Mouse (Mus musculus) lung, embryonic 14.5 days (tissue): ENCODE measurements around the gene Cmip. TPM values are rescaled to one million over a fixed set of nuclear protein-coding genes. Genes with fewer than 3 reads are reported as not detected.

Experiments
- ATAC-seq: fragments of 200-750 bp; cut with Nextera tagmentation; 2 replicates; pipeline ENCODE4 v1.8.0; 2017; ENCODE audit warnings: mild to moderate bottlenecking, moderate TSS enrichment, moderate library complexity; ENCODE audit not compliant: insufficient read depth
- DNase-seq: peaks from one replicate; pipeline ENCODE4 v3.0.0-alpha.2; 2015
- H3K27ac ChIP-seq: fragments of 300-500 bp; sonication (generic); 2 replicates; pipeline ENCODE4 v1.5.1; 2014; ENCODE audit warnings: low read depth, mild to moderate bottlenecking, moderate library complexity
- H3K27me3 ChIP-seq: fragments of 300-500 bp; sonication (generic); 2 replicates; pipeline ENCODE4 v1.6.1; 2014; ENCODE audit warnings: low read length, control low read depth; ENCODE audit not compliant: insufficient read depth
- H3K36me3 ChIP-seq: fragments of 300-500 bp; sonication (generic); 2 replicates; pipeline ENCODE4 v1.6.1; 2014; ENCODE audit warnings: control low read depth; ENCODE audit not compliant: insufficient read depth
- H3K4me1 ChIP-seq: fragments of 300-500 bp; sonication (generic); 2 replicates; pipeline ENCODE4 v1.6.1; 2014; ENCODE audit warnings: antibody characterized with exemption, control low read depth; ENCODE audit not compliant: insufficient read depth
- H3K4me2 ChIP-seq: fragments of 300-500 bp; sonication (generic); 2 replicates; pipeline ENCODE4 v1.6.1; 2014; ENCODE audit warnings: mild to moderate bottlenecking
- H3K4me3 ChIP-seq: fragments of 300-500 bp; sonication (generic); 2 replicates; pipeline ENCODE4 v1.5.1; 2014; ENCODE audit warnings: low read depth, low read length
- H3K9ac ChIP-seq: fragments of 300-500 bp; sonication (generic); 2 replicates; pipeline ENCODE4 v1.6.1; 2014
- H3K9me3 ChIP-seq: fragments of 300-500 bp; sonication (generic); 2 replicates; pipeline ENCODE4 v1.6.1; 2016; ENCODE audit warnings: low read depth, low read length, control low read depth
- CTCF ChIP-seq: IDR thresholded peaks from 2 replicates; pipeline ENCODE4 v1.5.1; 2016; ENCODE audit warnings: antibody characterized with exemption, low read depth
- WGBS: fragments of 180-500 bp; shearing (Covaris S2); extraction: QIAGEN DNeasy Blood & Tissue Kit; methylation state at CpG from one replicate; pipeline ENCODE4 v1.1.7; 2014; 5-methylcytosine and 5-hydroxymethylcytosine counted together
- polyA plus RNA-seq: library from polyadenylated mRNA; unstranded; fragments of >200 nt; fragmentation: Nextera tagmentation; extraction: Ambion mirVana; gene quantifications from 2 replicates; pipeline ENCODE4 v1.2.1, GENCODE M21; 2014

Gene Cmip
- polyA plus RNA-seq, 1 experiment from 2014 or later = 26.5 TPM

DNA sequence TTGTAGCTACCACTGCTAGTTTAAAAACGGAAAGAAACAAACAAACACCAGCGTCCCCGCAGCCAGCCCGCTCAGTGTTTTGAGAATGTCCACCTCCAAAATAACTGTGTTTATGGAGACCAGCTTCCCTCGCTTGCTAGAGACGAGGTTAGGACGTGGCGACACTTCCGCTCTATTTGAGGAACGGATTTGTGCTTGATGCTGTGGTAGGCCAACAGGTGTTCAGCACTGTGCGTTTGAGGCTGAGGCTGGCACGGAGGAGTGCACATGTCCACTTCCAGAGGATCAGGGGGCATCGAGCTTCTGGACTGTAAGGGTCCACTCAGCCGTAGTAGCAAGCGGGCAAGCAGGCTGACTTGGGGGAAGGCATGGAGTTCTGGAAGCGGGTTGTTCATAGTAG is 58.9 kb downstream of the Cmip start:
- no peak overlapping the region for H3K4me3 ChIP-seq
- H3K9ac ChIP-seq = no peak overlapping the region
- DNase-seq = no peak
- no peaks in the 10 kb centered on the region for H3K27me3 ChIP-seq
- no peak for ATAC-seq
- H3K36me3 ChIP-seq = no peaks in the 10 kb centered on the region
- WGBS = 77% methylated on average over 16 of the region's 16 CpGs
- H3K27ac ChIP-seq = no peak overlapping the region
- no peak for TF ChIP-seq CTCF
- H3K4me1 ChIP-seq = peaks cover 17% of the 10 kb centered on the region
- H3K4me2 ChIP-seq = no peak overlapping the region
- H3K9me3 ChIP-seq = no peaks in the 10 kb centered on the region

DNA sequence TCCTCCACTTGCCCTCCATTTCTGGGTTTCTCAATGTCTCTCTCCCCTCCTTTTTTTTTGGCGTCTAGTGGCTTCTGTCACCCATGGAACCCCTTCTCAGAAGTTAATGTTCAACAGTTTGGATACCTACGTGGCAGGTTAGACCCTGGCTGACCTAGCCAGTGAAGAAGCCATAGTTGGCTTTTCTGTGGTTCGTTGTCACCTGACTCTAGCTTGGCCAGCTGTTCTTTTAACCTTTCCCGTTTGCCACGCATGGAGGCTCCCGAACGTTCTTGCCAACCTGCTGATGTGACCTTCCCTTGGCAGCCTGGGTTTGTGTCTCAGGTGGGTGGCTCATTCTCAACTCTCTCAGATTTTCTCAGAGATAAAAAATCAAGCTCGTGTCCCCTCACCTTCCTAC is 60.6 kb downstream of the Cmip start:
- TF ChIP-seq CTCF = no peak
- DNase-seq = no peak
- H3K4me1 ChIP-seq = peaks cover 13% of the 10 kb centered on the region
- no peak overlapping the region for H3K9ac ChIP-seq
- no peaks in the 10 kb centered on the region for H3K36me3 ChIP-seq
- WGBS = 79% methylated on average over 8 of the region's 8 CpGs
- H3K27me3 ChIP-seq = no peaks in the 10 kb centered on the region
- H3K4me3 ChIP-seq = no peak overlapping the region
- no peaks in the 10 kb centered on the region for H3K9me3 ChIP-seq
- H3K27ac ChIP-seq = no peak overlapping the region
- ATAC-seq = no peak
- H3K4me2 ChIP-seq = no peak overlapping the region

DNA sequence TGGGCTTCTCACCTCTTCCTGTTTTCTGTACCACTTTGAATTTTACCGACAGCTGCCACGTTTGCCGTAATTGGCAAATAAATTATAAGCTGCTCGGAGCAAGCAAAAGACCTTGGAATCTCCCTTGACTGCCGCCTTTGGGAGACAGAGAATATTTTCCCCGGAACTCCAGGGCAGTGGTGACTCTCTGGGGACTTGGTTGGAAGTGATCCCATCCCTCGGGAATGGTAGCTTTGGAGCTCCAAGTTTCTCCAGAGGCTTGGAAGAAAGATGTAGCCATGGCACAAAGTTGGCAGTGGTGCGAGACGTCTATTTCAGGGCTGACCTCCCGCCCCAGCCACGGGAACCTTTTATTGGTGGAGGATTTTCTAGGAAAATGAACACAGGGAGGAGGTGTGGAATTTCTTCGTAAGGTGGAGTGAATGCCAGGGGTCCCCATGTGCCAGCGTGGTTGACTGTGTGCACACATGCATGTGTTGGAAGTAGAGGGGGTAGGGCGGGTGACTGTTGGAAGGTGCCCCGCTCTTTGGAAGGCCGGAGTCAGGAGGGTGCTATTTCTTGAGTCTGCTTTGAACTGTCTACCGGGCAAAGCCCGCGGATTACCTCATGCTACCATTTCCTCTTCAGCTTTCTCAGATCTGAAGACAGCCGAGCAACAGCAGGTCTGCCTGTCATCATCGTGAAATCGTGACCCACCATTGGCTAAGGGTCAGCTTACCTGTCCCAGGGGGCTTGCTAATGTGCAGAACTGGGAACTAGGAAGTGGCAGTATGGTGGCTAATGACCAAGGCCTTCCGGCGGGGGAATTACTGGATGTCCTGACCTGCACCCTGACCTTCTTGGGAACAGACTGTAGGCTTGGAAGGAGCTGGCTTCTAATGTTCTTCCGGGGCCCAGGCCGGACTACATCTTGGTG is 62.3 kb downstream of the Cmip start:
- Histone ChIP-seq H3K4me1 (peaks cover 8% of the 10 kb centered on the region), H3K4me2 (no peak overlapping the region), H3K9ac (no peak overlapping the region), H3K9me3 (no peaks in the 10 kb centered on the region), H3K4me3 (no peak overlapping the region), H3K27ac (no peak overlapping the region), H3K36me3 (no peaks in the 10 kb centered on the region), H3K27me3 (no peaks in the 10 kb centered on the region)
- TF ChIP-seq CTCF = no peak
- no peak for DNase-seq
- WGBS = 83% methylated on average over 26 of the region's 26 CpGs
- ATAC-seq = no peak

DNA sequence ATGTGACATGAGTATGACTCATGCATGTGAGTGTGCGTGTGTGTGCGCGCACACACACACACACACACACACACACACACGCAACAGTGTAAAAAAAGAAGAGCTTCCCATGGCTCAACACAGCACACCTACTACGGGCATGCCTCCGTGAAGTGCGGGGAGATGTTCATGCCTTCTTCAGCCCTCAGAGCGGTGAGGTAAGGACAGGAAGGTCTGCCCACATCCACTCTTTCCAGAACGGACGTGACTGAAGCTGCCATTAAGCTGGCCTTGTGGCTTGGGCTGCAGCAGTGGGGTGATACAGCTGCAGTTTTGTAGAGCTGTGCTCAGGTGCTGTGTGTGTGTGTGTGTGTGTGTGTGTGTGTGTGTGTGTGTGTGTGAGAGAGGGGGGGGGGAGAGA is 63.8 kb downstream of the Cmip start:
- DNase-seq (no peak), ATAC-seq (no peak)
- Histone ChIP-seq H3K4me1 (no peaks in the 10 kb centered on the region), H3K27ac (no peak overlapping the region), H3K4me3 (no peak overlapping the region), H3K27me3 (no peaks in the 10 kb centered on the region), H3K9ac (no peak overlapping the region), H3K4me2 (no peak overlapping the region), H3K36me3 (no peaks in the 10 kb centered on the region), H3K9me3 (no peaks in the 10 kb centered on the region)
- TF ChIP-seq CTCF = no peak
- 90% methylated on average over 9 of the region's 10 CpGs for WGBS

DNA sequence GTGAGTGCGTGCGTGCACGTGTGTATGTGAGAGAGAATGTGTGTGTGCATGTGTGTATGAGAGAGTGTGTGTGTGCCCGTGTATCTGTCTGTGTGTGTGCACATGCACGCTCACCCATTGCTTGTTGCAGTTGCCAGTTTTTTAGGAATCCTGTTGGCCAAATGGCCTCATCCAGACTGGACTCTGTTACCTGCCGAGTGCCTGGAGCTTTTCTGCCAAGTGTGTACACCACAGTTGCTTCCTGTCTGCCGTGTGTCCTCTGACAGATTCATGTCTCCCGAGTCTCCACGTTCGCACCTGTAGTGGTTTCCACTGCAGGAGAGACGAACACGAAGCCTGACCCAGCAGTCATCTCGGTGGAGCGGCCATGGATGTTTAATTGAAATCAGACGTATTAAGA is 64.4 kb downstream of the Cmip start:
- 82% methylated on average over 15 of the region's 15 CpGs for WGBS

GRCm38 (mm10) chr8:117322021-117322420 is 65.2 kb downstream of the Cmip start:
- no peak for TF ChIP-seq CTCF
- H3K27me3 ChIP-seq = no peaks in the 10 kb centered on the region
- no peaks in the 10 kb centered on the region for H3K4me1 ChIP-seq
- ATAC-seq (no peak), DNase-seq (no peak)
- H3K27ac ChIP-seq = no peak overlapping the region
- H3K9me3 ChIP-seq = no peaks in the 10 kb centered on the region
- no peaks in the 10 kb centered on the region for H3K36me3 ChIP-seq
- no peak overlapping the region for H3K9ac ChIP-seq
- H3K4me3 ChIP-seq = no peak overlapping the region
- WGBS = 46% methylated on average over 6 of the region's 6 CpGs
- no peak overlapping the region for H3K4me2 ChIP-seq

More for the DNA sequence above, 64.4 kb downstream of the Cmip start:
- H3K4me2 ChIP-seq = no peak overlapping the region
- H3K27me3 ChIP-seq = no peaks in the 10 kb centered on the region
- no peak overlapping the region for H3K9ac ChIP-seq
- no peaks in the 10 kb centered on the region for H3K4me1 ChIP-seq
- H3K4me3 ChIP-seq = no peak overlapping the region
- no peaks in the 10 kb centered on the region for H3K9me3 ChIP-seq
- H3K27ac ChIP-seq = no peak overlapping the region
- DNase-seq (no peak), ATAC-seq (no peak)
- TF ChIP-seq CTCF = no peak
- no peaks in the 10 kb centered on the region for H3K36me3 ChIP-seq

- H3K9me3 ChIP-seq = no peaks in the 10 kb centered on the region
- H3K27me3 ChIP-seq = no peaks in the 10 kb centered on the region
- no peaks in the 10 kb centered on the region for H3K4me1 ChIP-seq
- peak; percentile 68; the same call in 1 of the 2 replicates for ATAC-seq
- DNase-seq = peak; percentile 60
- no peak overlapping the region for H3K9ac ChIP-seq
- H3K36me3 ChIP-seq = no peaks in the 10 kb centered on the region
- no peak overlapping the region for H3K4me3 ChIP-seq
- no peak overlapping the region for H3K27ac ChIP-seq
- 21% methylated on average over 8 of the region's 8 CpGs for WGBS
- no peak for TF ChIP-seq CTCF
- H3K4me2 ChIP-seq = no peak overlapping the region
These were observed 65.9 kb downstream of the Cmip start for GRCm38 (mm10) chr8:117322715-117323310.
